In genomic region chr4:59569538-59569937, GRCm38 (mm10) we compare ENCODE assay signal across 7 mouse cellular contexts. TPM values are rescaled to one million over a fixed set of nuclear protein-coding genes. Genes with fewer than 3 reads are reported as not detected.
A peak's percentile ranks its signal among the peaks of the same experiment; 100 is the strongest.
DNase-seq lines count a peak whose midpoint lies in the region; ATAC-seq and TF ChIP-seq lines count a peak whose summit lies in the region.

No protein-coding gene starts in this region.

- H3K4me1 ChIP-seq in forebrain, postnatal 0 days (ENCODE audit: insufficient read depth), result no peaks in the 10 kb centered on the region

- 0 out of 2 replicates have a peak, but pooled peaks cover 3% of the 10 kb centered on the region for H3K9me3 ChIP-seq in forebrain, postnatal 0 days (ENCODE audit: low read length)

- peak; percentile 82 for TF ChIP-seq CTCF in forebrain, postnatal 0 days (IDR thresholded peaks at IDR 0.05; ENCODE audit: low read depth)

- H3K9ac ChIP-seq in forebrain, postnatal 0 days, result no peak overlapping the region

- H3K4me2 ChIP-seq in forebrain, postnatal 0 days (ENCODE audit: low read depth), result no peak overlapping the region

- ATAC-seq in forebrain, postnatal 0 days, result peak; percentile 83
- ATAC-seq in megakaryocyte-erythroid progenitor cell, adult 5-6 weeks (replicated peaks; ENCODE audit: low FRiP score, low TSS enrichment, poor library complexity, severe bottlenecking), result peak; percentile 42

- under 1% methylated on average over 7 of the region's 7 CpGs for WGBS in forebrain, postnatal 0 days

- H3K36me3 ChIP-seq in forebrain, postnatal 0 days (ENCODE audit: insufficient read depth), result no peaks in the 10 kb centered on the region

- no peaks in the 10 kb centered on the region for H3K27me3 ChIP-seq in forebrain, postnatal 0 days (ENCODE audit: insufficient read depth, low read length)

- intact Hi-C loops in left cerebral cortex, postnatal 14 days (cut with DNase I), result loop anchor here (1.0 to 5.0 kb wide), 3 partner anchors 188 to 472 kb away; no protein-coding TSS in a partner anchor

- H3K4me3 ChIP-seq in forebrain, postnatal 0 days (ENCODE audit: low read depth, low read length), result no peak overlapping the region

- peak; percentile 74 for DNase-seq in T-cell, adult 2 months (ENCODE audit: low spot score)
- peak; percentile 65 to 79 for DNase-seq in cerebellum, adult 18-20 months
- DNase-seq in forebrain, postnatal 0 days, result peak; percentile 92
- peak; percentile 87 for DNase-seq in hindlimb bud, embryonic 11.5 days (ENCODE audit: extremely low spot score, low read depth, low spot score)
- peak; percentile 83 to 84 for DNase-seq in left cerebral cortex, postnatal 14 days (ENCODE audit: low spot score in 2 of 2)
- peak; percentile 23 to 54 for DNase-seq in right cerebral cortex, postnatal 36 days (ENCODE audit: low spot score in 2 of 2)

- no peak overlapping the region for H3K27ac ChIP-seq in forebrain, postnatal 0 days (ENCODE audit: low read depth, low read length)

RNA-seq across cellular contexts. Expression of gene Hsdl2, which starts 11.8 kb away (rescaled TPM):
- 17.2 and 18.1 TPM in 2 replicates for total RNA-seq in forebrain, postnatal 0 days (2014; rRNA removed)
- 21.2 and 24.7 TPM in 2 replicates for polyA plus RNA-seq in forebrain, postnatal 0 days (2015; fragmentation: Nextera tagmentation; extraction: Ambion mirVana)
- 10 to 100 TPM; 22.8 to 24.6 TPM for total RNA-seq in left cerebral cortex, postnatal 14 days (2021)
- 28.3 and 35.5 TPM in 2 replicates for total RNA-seq in megakaryocyte-erythroid progenitor cell, adult 5-6 weeks (2014; fragmentation: Nextera tagmentation)
- 48.3 and 54.6 TPM in 2 replicates for total RNA-seq in megakaryocyte-erythroid progenitor cell, adult 5-6 weeks (2017)

RNA-seq across cellular contexts. Expression of gene Ptbp3, which starts 20.4 kb away (rescaled TPM):
- total RNA-seq in forebrain, postnatal 0 days (2014; rRNA removed), result 30.8 and 33.7 TPM in 2 replicates
- 10.3 and 10.9 TPM in 2 replicates for polyA plus RNA-seq in forebrain, postnatal 0 days (2015; fragmentation: Nextera tagmentation; extraction: Ambion mirVana)
- 10 to 100 TPM; 24.9 to 29.7 TPM for total RNA-seq in left cerebral cortex, postnatal 14 days (2021)
- total RNA-seq in megakaryocyte-erythroid progenitor cell, adult 5-6 weeks (2014; fragmentation: Nextera tagmentation), result 153 and 199 TPM in 2 replicates
- 175 and 204 TPM in 2 replicates for total RNA-seq in megakaryocyte-erythroid progenitor cell, adult 5-6 weeks (2017)

RNA-seq across cellular contexts. Expression of gene E130308A19Rik, which starts 56.5 kb away (rescaled TPM):
- total RNA-seq in forebrain, postnatal 0 days (2014; rRNA removed), result 14.5 and 22.6 TPM in 2 replicates
- 15.6 and 24.9 TPM in 2 replicates for polyA plus RNA-seq in forebrain, postnatal 0 days (2015; fragmentation: Nextera tagmentation; extraction: Ambion mirVana)
- total RNA-seq in left cerebral cortex, postnatal 14 days (2021), result 1 to 10 TPM; 9.6 to 9.9 TPM
- total RNA-seq in megakaryocyte-erythroid progenitor cell, adult 5-6 weeks (2014; fragmentation: Nextera tagmentation), result 24.1 and 39.1 TPM in 2 replicates
- 9.6 and 17.0 TPM in 2 replicates for total RNA-seq in megakaryocyte-erythroid progenitor cell, adult 5-6 weeks (2017)

Comparison
In these comparisons a context has a peak if more than half of its experiments do, and no peak if none do; other contexts are left out.
1. DNase-seq: peak in every context shown above with its lines; median percentile 92 in forebrain, postnatal 0 days; 87 in hindlimb bud, embryonic 11.5 days; 84 in left cerebral cortex, postnatal 14 days; 74 in T-cell, adult 2 months; 72 in cerebellum, adult 18-20 months; 38 in right cerebral cortex, postnatal 36 days.